Mouse (Mus musculus) spleen, adult 2 months (tissue): ENCODE results near the gene Ablim1. TPM values are rescaled to one million over a fixed set of nuclear protein-coding genes. Genes with fewer than 3 reads are reported as not detected.
A peak's percentile ranks its signal among the peaks of the same experiment; 100 is the strongest.

Experiments
- DNase-seq, 2 experiments: peaks; one replicate each; pipeline versions ENCODE4 v3.0.0 to v3.0.0-alpha.2; 2012 to 2021; ENCODE audit warnings: low spot score in 2 of 2, low read depth in 1 of 2
- H3K27ac ChIP-seq: fragments of 200-500 bp; 2 replicates; pipeline ENCODE4 v1.5.1; 2012; ENCODE audit warnings: low read length, inconsistent platforms; ENCODE audit not compliant: insufficient read depth
- H3K27me3 ChIP-seq: fragments of 200-500 bp; 2 replicates; pipeline ENCODE4 v1.6.1; 2012; ENCODE audit warnings: mild to moderate bottlenecking, moderate library complexity, low read length, inconsistent platforms; ENCODE audit not compliant: control insufficient read depth, insufficient read depth
- H3K36me3 ChIP-seq: fragments of 200-500 bp; 2 replicates; pipeline ENCODE4 v1.6.1; 2012; ENCODE audit warnings: mild to moderate bottlenecking, low read length, inconsistent platforms; ENCODE audit not compliant: control insufficient read depth, insufficient read depth
- H3K4me1 ChIP-seq: fragments of 200-500 bp; 2 replicates; pipeline ENCODE4 v1.6.1; 2011; ENCODE audit warnings: inconsistent platforms; ENCODE audit not compliant: control insufficient read depth, insufficient read depth, insufficient read length
- H3K4me3 ChIP-seq: fragments of 200-500 bp; 2 replicates; pipeline ENCODE4 v1.5.1; 2011; ENCODE audit warnings: mild to moderate bottlenecking, inconsistent platforms; ENCODE audit not compliant: insufficient read depth, insufficient read length; ENCODE audit errors: extremely low read depth
- CTCF ChIP-seq: fragments of 200-500 bp; IDR thresholded peaks from 2 replicates; pipeline ENCODE4 v1.5.1; 2011; ENCODE audit warnings: mild to moderate bottlenecking, inconsistent platforms; ENCODE audit not compliant: insufficient read depth, insufficient read length, insufficient replicate concordance; ENCODE audit errors: extremely low read depth
- POLR2A ChIP-seq: fragments of 200-500 bp; IDR thresholded peaks from 2 replicates; pipeline ENCODE4 v1.6.1; 2011; ENCODE audit warnings: low read depth, low read length, inconsistent platforms
- WGBS: fragments of 180-500 bp; shearing (Covaris S2); methylation state at CpG from one replicate; pipeline ENCODE4 v1.1.7; 2018; 5-methylcytosine and 5-hydroxymethylcytosine counted together
- polyA plus RNA-seq: library from polyadenylated mRNA; depleted of rRNA; stranded (reverse); fragments of >200 nt; gene quantifications from 2 replicates; pipeline ENCODE4 v1.2.3, GENCODE M21; 2012

The Ablim1 gene
- polyA plus RNA-seq, 1 experiment: 53.8 TPM

DNA sequence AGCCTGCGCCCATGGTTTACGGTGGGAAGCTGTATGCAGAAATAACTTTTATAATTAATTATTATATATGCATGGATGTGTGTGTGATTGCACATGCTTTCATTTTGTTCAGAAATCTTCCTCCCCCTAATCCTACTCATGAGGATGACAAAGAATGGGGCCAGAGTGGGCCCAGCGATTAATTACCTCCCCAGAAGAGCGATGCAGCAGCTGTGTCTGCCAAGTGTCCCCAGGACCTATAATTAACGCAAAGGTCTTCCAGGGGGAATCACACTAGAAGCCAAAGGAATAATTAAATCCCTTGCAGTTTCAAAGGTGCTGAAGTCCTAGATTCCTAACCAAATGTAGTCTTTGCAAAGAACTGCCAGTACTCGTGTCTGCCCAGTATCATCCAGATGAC lies 44.9 kb downstream of the Ablim1 start:
- H3K4me1 ChIP-seq: no peaks in the 10 kb centered on the region
- H3K27me3 ChIP-seq: no peaks in the 10 kb centered on the region
- H3K4me3 ChIP-seq: no peak overlapping the region
- TF ChIP-seq POLR2A: no peak
- no peak for TF ChIP-seq CTCF
- no peaks in the 10 kb centered on the region for H3K36me3 ChIP-seq
- no peak for DNase-seq
- H3K27ac ChIP-seq: no peak overlapping the region
- WGBS: 91% methylated on average over 6 of the region's 6 CpGs

DNA sequence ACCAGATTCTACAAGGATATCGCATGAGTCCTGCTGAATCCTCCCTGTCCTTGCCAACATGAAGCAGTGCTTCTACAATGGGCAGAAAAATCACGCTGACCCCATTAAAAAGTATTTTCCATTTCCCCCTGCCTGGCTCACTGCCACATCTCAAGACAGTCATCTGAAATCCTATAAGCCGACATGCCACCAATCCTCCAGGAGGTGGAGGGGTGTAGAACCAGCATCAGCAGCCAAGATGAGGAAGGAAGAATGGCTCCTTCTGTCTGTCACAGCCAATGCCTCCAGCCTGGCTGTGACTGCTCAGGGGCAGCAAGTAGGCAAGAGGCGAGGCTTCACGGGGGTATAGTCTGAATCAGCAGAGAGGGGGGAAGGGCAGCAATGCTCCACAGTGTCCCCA lies 47.2 kb downstream of the Ablim1 start:
- no peaks in the 10 kb centered on the region for H3K27me3 ChIP-seq
- WGBS: 60% methylated on average over 5 of the region's 5 CpGs
- no peak for DNase-seq

DNA sequence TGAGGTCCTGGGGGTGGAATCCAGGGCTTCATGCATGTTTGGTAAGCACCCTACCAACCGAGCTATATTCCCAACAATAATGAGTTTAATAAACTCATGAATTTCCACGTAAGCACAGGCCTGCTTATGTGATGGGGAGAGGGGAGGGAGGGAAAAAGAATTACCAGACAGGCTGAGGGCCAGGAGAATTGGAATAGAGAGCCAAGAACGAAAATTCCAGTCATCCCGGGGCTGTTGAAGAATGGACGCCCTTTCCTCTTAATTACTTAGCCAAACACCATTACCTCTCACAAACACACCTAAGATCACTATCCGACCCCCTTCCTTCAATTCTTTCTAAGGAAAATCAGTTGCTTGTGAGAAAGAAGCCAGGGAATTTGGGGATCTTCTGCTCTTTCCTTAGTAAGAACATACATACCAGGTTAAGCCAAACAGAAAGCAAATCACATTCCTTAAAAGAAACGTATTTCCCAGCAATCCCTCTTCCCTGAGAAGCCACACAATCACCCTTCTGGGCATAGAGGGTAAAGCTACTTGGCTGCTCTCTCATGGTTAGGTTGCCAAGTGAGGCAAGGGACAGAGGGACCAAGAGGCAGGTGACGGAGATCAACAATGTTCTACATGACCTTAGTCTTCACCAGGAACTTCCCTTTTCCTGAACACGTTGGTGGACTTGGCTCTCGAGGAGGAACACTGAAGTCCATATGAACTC lies 48.2 kb downstream of the Ablim1 start:
- DNase-seq: no peak
- no peaks in the 10 kb centered on the region for H3K4me1 ChIP-seq
- TF ChIP-seq CTCF (no peak), POLR2A (no peak)
- H3K36me3 ChIP-seq: no peaks in the 10 kb centered on the region
- H3K4me3 ChIP-seq: no peak overlapping the region
- H3K27ac ChIP-seq: no peak overlapping the region
- H3K27me3 ChIP-seq: no peaks in the 10 kb centered on the region
- 77% methylated on average over 10 of the region's 10 CpGs for WGBS

More for the DNA sequence above, 47.2 kb downstream of the Ablim1 start:
- H3K36me3 ChIP-seq: no peaks in the 10 kb centered on the region
- TF ChIP-seq POLR2A (no peak), CTCF (no peak)
- no peak overlapping the region for H3K27ac ChIP-seq
- no peak overlapping the region for H3K4me3 ChIP-seq
- H3K4me1 ChIP-seq: no peaks in the 10 kb centered on the region

DNA sequence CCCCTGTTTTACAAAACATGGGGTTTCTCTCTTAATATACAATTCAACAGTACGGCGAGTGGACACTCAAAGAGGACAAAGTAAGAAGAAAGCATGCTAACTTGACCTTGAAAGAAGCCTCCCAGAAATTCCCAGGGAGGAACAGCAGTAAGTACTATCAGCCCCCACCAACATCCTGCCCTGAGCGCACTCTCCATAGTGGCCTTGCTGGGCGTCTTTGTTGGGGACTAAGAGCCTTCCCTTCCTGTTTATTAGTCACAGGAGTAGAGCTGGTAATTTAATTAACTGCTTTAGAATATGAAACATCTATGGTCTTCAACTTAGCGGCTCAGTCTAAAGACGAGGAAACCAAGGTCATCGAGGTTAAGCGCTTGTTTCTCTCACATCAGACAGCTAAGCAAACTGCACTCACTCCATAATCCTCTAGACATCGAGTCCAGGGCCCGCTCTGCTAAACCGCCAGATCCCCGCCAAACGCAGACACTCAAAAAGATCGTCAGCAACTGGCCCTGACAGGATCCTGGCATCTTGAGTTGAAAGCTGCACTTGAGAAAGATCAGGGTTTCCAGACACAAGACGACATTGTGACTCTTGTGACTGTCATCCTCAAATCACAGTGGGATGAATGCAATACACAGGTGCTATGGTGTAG lies 50.3 kb downstream of the Ablim1 start:
- H3K36me3 ChIP-seq: no peaks in the 10 kb centered on the region
- no peaks in the 10 kb centered on the region; the same call in 1 of the 2 replicates for H3K4me1 ChIP-seq
- 81% methylated on average over 15 of the region's 15 CpGs for WGBS
- H3K27me3 ChIP-seq: no peaks in the 10 kb centered on the region
- no peak overlapping the region for H3K4me3 ChIP-seq
- no peak overlapping the region; the same call in 1 of the 2 replicates for H3K27ac ChIP-seq
- no peak for DNase-seq
- TF ChIP-seq CTCF (no peak), POLR2A (no peak)

DNA sequence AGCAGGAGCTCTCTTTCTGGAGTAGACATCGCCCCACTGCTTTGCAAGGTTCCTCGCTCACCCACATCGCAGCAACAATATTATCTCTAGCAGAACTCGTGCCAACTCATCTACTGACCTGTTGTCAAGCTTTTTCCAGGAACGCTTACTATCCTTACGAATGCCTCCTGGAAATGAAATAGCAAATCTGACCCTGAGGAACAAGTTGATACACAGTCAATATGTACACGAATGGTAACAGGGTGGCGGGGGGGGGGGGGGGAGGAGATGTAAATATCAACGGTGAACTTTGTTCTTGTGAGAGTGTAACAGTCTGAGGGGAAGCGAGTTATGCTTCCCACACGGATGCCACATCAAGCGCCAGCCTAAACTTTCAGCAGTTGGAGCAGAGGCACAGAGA lies 56.9 kb downstream of the Ablim1 start:
- no peak for TF ChIP-seq CTCF
- no peak for TF ChIP-seq POLR2A
- Histone ChIP-seq H3K27ac (no peak overlapping the region), H3K27me3 (no peaks in the 10 kb centered on the region), H3K4me3 (no peak overlapping the region), H3K36me3 (no peaks in the 10 kb centered on the region), H3K4me1 (no peaks in the 10 kb centered on the region; the same call in 1 of the 2 replicates)
- DNase-seq: no peak
- 93% methylated on average over 12 of the region's 12 CpGs for WGBS

DNA sequence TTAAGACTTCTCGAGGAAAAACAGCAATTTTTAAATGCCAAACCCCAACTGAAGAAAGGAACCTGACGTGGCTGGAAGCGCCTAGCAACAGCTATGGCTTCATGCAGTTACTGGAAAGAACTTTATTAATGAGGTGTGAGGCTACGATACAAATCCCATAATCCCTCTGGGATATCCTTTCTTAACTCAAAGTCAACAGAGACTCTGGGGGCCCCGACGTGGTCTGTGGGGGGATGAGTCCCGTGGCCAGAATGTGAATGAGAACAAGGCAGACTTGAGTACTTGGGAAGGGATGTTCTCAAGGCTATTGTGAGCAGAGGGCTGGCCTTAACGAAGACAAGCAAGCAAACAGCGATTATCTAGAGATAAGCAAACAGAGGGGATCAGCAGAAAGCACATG lies 58.1 kb downstream of the Ablim1 start:
- H3K4me3 ChIP-seq: no peak overlapping the region
- WGBS: 76% methylated on average over 9 of the region's 9 CpGs
- no peak overlapping the region for H3K27ac ChIP-seq
- DNase-seq: no peak
- H3K27me3 ChIP-seq: no peaks in the 10 kb centered on the region
- no peak for TF ChIP-seq CTCF
- no peak for TF ChIP-seq POLR2A
- H3K36me3 ChIP-seq: no peaks in the 10 kb centered on the region
- H3K4me1 ChIP-seq: no peaks in the 10 kb centered on the region; the same call in 1 of the 2 replicates

DNA sequence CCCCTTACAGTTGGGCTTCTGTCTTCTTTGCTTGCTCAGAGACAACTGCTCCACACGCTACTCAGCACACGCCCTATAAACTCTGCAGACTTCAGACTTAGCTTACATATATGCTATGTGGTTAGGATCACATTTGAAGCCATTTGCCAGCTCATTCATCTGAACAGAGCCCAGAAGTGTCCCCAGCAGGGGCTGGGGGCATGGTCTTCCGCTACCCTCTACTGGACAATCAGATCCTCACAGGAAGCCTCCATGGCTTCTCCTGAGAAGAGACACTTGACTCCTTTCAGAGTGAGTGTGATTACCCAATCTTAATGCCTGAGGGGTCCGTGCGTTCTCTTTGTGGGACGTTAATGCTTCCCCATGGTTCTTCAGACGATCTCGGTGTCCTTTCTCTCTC lies 59.6 kb downstream of the Ablim1 start:
- WGBS: 84% methylated on average over 8 of the region's 8 CpGs
- no peak for DNase-seq
- no peaks in the 10 kb centered on the region for H3K4me1 ChIP-seq
- H3K4me3 ChIP-seq: no peak overlapping the region
- TF ChIP-seq POLR2A (no peak), CTCF (0 out of 2 replicates have a peak, but pooled peaks have one; percentile 1)
- no peaks in the 10 kb centered on the region for H3K27me3 ChIP-seq
- no peak overlapping the region for H3K27ac ChIP-seq
- H3K36me3 ChIP-seq: no peaks in the 10 kb centered on the region
